Mouse (Mus musculus): ENCODE data around the gene Focad. TPM values are rescaled to one million over a fixed set of nuclear protein-coding genes. Genes with fewer than 3 reads are reported as not detected.
A peak's percentile ranks its signal among the peaks of the same experiment; 100 is the strongest.

Focad gene
- polyA plus RNA-seq, 1 experiment from 2014 or later, result 3.4 TPM

GRCm38 (mm10) chr4:88159256-88159655, 64.8 kb downstream of the Focad start:
- no peak overlapping the region for H3K4me3 ChIP-seq (ENCODE audit: low read depth, low read length)
- ATAC-seq, result no peak

GRCm38 (mm10) chr4:88159700-88160099, 65.3 kb downstream of the Focad start:
- Histone ChIP-seq H3K9ac (replicated peaks) (no peak overlapping the region), H3K36me3 (replicated peaks; ENCODE audit: insufficient read depth, low read length) (no peaks in the 10 kb centered on the region), H3K27me3 (ENCODE audit: insufficient read depth, low read length) (no peaks in the 10 kb centered on the region), H3K4me2 (ENCODE audit: low read depth, low read length) (no peak overlapping the region), H3K4me3 (ENCODE audit: low read depth, low read length) (no peak overlapping the region), H3K27ac (ENCODE audit: low read depth) (no peak overlapping the region), H3K9me3 (ENCODE audit: low read length) (no peaks in the 10 kb centered on the region), H3K4me1 (ENCODE audit: insufficient read depth) (no peaks in the 10 kb centered on the region)
- DNase-seq (no peak), ATAC-seq (no peak)
- 81% methylated on average over 6 of the region's 6 CpGs for WGBS (ENCODE audit: insufficient replicate concordance)
- no peak for TF ChIP-seq EP300 (IDR thresholded peaks at IDR 0.05; ENCODE audit: low read depth)
- TF ChIP-seq CTCF (IDR thresholded peaks at IDR 0.05; ENCODE audit: low read depth), result no peak

More at GRCm38 (mm10) chr4:88159256-88159655, 64.8 kb downstream of the Focad start:
- no peaks in the 10 kb centered on the region for H3K36me3 ChIP-seq (replicated peaks; ENCODE audit: insufficient read depth, low read length)
- H3K27ac ChIP-seq (ENCODE audit: low read depth), result no peak overlapping the region
- H3K9ac ChIP-seq (replicated peaks), result no peak overlapping the region
- no peaks in the 10 kb centered on the region for H3K9me3 ChIP-seq (ENCODE audit: low read length)
- H3K27me3 ChIP-seq (ENCODE audit: insufficient read depth, low read length), result no peaks in the 10 kb centered on the region
- no peaks in the 10 kb centered on the region for H3K4me1 ChIP-seq (ENCODE audit: insufficient read depth)
- no peak for TF ChIP-seq CTCF (IDR thresholded peaks at IDR 0.05; ENCODE audit: low read depth)
- TF ChIP-seq EP300 (IDR thresholded peaks at IDR 0.05; ENCODE audit: low read depth), result no peak
- no peak overlapping the region for H3K4me2 ChIP-seq (ENCODE audit: low read depth, low read length)
- 72% methylated on average over 5 of the region's 5 CpGs for WGBS (ENCODE audit: insufficient replicate concordance)
- no peak for DNase-seq

GRCm38 (mm10) chr4:88163511-88164247, 69.2 kb downstream of the Focad start:
- DNase-seq, result no peak
- H3K9me3 ChIP-seq (ENCODE audit: low read length), result no peaks in the 10 kb centered on the region

GRCm38 (mm10) chr4:88167008-88167862, 72.8 kb downstream of the Focad start:
- no peaks in the 10 kb centered on the region for H3K36me3 ChIP-seq (replicated peaks; ENCODE audit: insufficient read depth, low read length)
- TF ChIP-seq EP300 (IDR thresholded peaks at IDR 0.05; ENCODE audit: low read depth) (peak; percentile 59; the same call in 1 of the 2 replicates), CTCF (IDR thresholded peaks at IDR 0.05; ENCODE audit: low read depth) (no peak)
- peaks cover 7% of the 10 kb centered on the region; the same call in 1 of the 2 replicates for H3K4me1 ChIP-seq (ENCODE audit: insufficient read depth)
- WGBS (ENCODE audit: insufficient replicate concordance), result 63% methylated on average over 7 of the region's 7 CpGs
- 0 out of 2 replicates have a peak overlapping the region, but pooled peaks have one; percentile 7 for H3K27ac ChIP-seq (ENCODE audit: low read depth)
- no peaks in the 10 kb centered on the region for H3K27me3 ChIP-seq (ENCODE audit: insufficient read depth, low read length)
- peak overlapping the region; percentile 29; the same call in 1 of the 2 replicates for H3K4me2 ChIP-seq (ENCODE audit: low read depth, low read length)
- ATAC-seq (peak; percentile 36; the same call in 1 of the 2 replicates), DNase-seq (no peak)
- no peaks in the 10 kb centered on the region for H3K9me3 ChIP-seq (ENCODE audit: low read length)
- H3K4me3 ChIP-seq (ENCODE audit: low read depth, low read length), result no peak overlapping the region
- H3K9ac ChIP-seq (replicated peaks), result no peak overlapping the region

More at GRCm38 (mm10) chr4:88163511-88164247, 69.2 kb downstream of the Focad start:
- H3K4me3 ChIP-seq (ENCODE audit: low read depth, low read length), result no peak overlapping the region
- no peak overlapping the region for H3K9ac ChIP-seq (replicated peaks)
- TF ChIP-seq CTCF (IDR thresholded peaks at IDR 0.05; ENCODE audit: low read depth), result no peak
- no peak for TF ChIP-seq EP300 (IDR thresholded peaks at IDR 0.05; ENCODE audit: low read depth)
- H3K27me3 ChIP-seq (ENCODE audit: insufficient read depth, low read length), result no peaks in the 10 kb centered on the region
- H3K36me3 ChIP-seq (replicated peaks; ENCODE audit: insufficient read depth, low read length), result no peaks in the 10 kb centered on the region
- H3K4me1 ChIP-seq (ENCODE audit: insufficient read depth), result peaks cover 7% of the 10 kb centered on the region; the same call in 1 of the 2 replicates
- ATAC-seq, result no peak
- H3K27ac ChIP-seq (ENCODE audit: low read depth), result no peak overlapping the region
- WGBS (ENCODE audit: insufficient replicate concordance), result 87% methylated on average over 13 of the region's 13 CpGs
- no peak overlapping the region for H3K4me2 ChIP-seq (ENCODE audit: low read depth, low read length)

- DNase-seq, result no peak
- H3K9me3 ChIP-seq (ENCODE audit: low read length), result no peaks in the 10 kb centered on the region
- H3K9ac ChIP-seq (replicated peaks), result no peak overlapping the region
- H3K4me1 ChIP-seq (ENCODE audit: insufficient read depth), result no peaks in the 10 kb centered on the region
- H3K4me3 ChIP-seq (ENCODE audit: low read depth, low read length), result no peak overlapping the region
- no peaks in the 10 kb centered on the region for H3K27me3 ChIP-seq (ENCODE audit: insufficient read depth, low read length)
- H3K36me3 ChIP-seq (replicated peaks; ENCODE audit: insufficient read depth, low read length), result no peaks in the 10 kb centered on the region
- no peak overlapping the region for H3K4me2 ChIP-seq (ENCODE audit: low read depth, low read length)
- WGBS (ENCODE audit: insufficient replicate concordance), result 90% methylated on average over 6 of the region's 6 CpGs
- no peak for ATAC-seq
- no peak overlapping the region for H3K27ac ChIP-seq (ENCODE audit: low read depth)
- TF ChIP-seq CTCF (IDR thresholded peaks at IDR 0.05; ENCODE audit: low read depth) (no peak), EP300 (IDR thresholded peaks at IDR 0.05; ENCODE audit: low read depth) (no peak)
These were observed 80.9 kb downstream of the Focad start for GRCm38 (mm10) chr4:88175058-88175974.
